Mouse (Mus musculus) embryonic facial prominence, embryonic 12.5 days (tissue): Measurements from ENCODE around the gene Atp2c2. TPM values are rescaled to one million over a fixed set of nuclear protein-coding genes. Genes with fewer than 3 reads are reported as not detected.

Source experiments
- ATAC-seq: fragments of 200-750 bp; cut with Nextera tagmentation; 2 replicates; pipeline ENCODE4 v1.8.0; 2017; ENCODE audit not compliant: insufficient number of reproducible peaks, insufficient read depth, low FRiP score, low TSS enrichment
- H3K27ac ChIP-seq: fragments of 300-500 bp; sonication (generic); 2 replicates; pipeline ENCODE4 v1.5.1; 2016; ENCODE audit warnings: mild to moderate bottlenecking
- H3K27me3 ChIP-seq: fragments of 300-500 bp; sonication (generic); 2 replicates; pipeline ENCODE4 v1.6.1; 2016; ENCODE audit warnings: mild to moderate bottlenecking, moderate library complexity
- H3K36me3 ChIP-seq: fragments of 300-500 bp; sonication (generic); 2 replicates; pipeline ENCODE4 v1.6.1; 2016; ENCODE audit warnings: mild to moderate bottlenecking
- H3K4me1 ChIP-seq: fragments of 300-500 bp; sonication (generic); 2 replicates; pipeline ENCODE4 v1.6.1; 2016
- H3K4me2 ChIP-seq: fragments of 300-500 bp; sonication (generic); replicated peaks from 2 replicates; pipeline ENCODE4 v1.6.1; 2016; ENCODE audit warnings: mild to moderate bottlenecking, moderate library complexity
- H3K4me3 ChIP-seq: fragments of 300-500 bp; sonication (generic); 2 replicates; pipeline ENCODE4 v1.5.1; 2016; ENCODE audit warnings: mild to moderate bottlenecking
- H3K9ac ChIP-seq: fragments of 300-500 bp; sonication (generic); 2 replicates; pipeline ENCODE4 v1.6.1; 2016; ENCODE audit warnings: mild to moderate bottlenecking, moderate library complexity
- H3K9me3 ChIP-seq: fragments of 300-500 bp; sonication (generic); 2 replicates; pipeline ENCODE4 v1.6.1; 2016; ENCODE audit warnings: mild to moderate bottlenecking, moderate library complexity
- WGBS: fragments of 180-500 bp; shearing (Covaris S2); methylation state at CpG from one replicate; pipeline ENCODE4 v1.1.7; 2016; 5-methylcytosine and 5-hydroxymethylcytosine counted together
- polyA plus RNA-seq: library from polyadenylated mRNA; unstranded; fragments of >200 nt; fragmentation: Nextera tagmentation; extraction: Ambion mirVana; gene quantifications from 2 replicates; pipeline ENCODE4 v1.2.1, GENCODE M21; 2016

Atp2c2 gene
- polyA plus RNA-seq, 1 experiment from 2014 or later, result 1.9 TPM

- H3K27ac ChIP-seq, result no peak overlapping the region
- ATAC-seq, result no peak
- H3K4me1 ChIP-seq, result 0 out of 2 replicates have a peak, but pooled peaks cover 3% of the 10 kb centered on the region
- no peak overlapping the region for H3K4me3 ChIP-seq
- WGBS, result 80% methylated on average over 11 of the region's 11 CpGs
- H3K9ac ChIP-seq, result no peak overlapping the region
- no peaks in the 10 kb centered on the region; the same call in 1 of the 2 replicates for H3K27me3 ChIP-seq
- H3K36me3 ChIP-seq, result no peaks in the 10 kb centered on the region
- no peaks in the 10 kb centered on the region for H3K9me3 ChIP-seq
- H3K4me2 ChIP-seq, result no peak overlapping the region
Observed at GRCm38 (mm10) chr8:119673976-119674555, 25.7 kb upstream of the Atp2c2 start.

DNA sequence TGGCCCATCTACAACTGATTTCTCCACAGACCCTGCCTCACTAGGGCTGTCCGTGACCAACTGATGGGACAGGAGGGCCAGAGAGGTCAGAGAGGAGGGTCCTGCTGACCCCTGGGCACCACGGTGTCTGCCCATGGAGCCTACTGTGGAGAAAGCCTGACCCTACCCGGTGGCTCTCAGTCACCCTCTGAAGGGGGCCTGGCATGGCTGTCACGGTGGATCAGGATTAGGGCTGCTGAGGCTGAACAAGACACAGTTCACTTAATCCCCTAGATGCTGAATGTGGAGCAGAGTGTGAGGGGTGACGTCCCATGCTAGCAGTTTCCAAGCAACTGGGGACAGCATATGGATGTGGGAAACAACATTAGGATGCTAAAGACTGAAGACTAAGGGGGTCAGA is 24.4 kb upstream of the Atp2c2 start:
- no peak overlapping the region for H3K27ac ChIP-seq
- 0 out of 2 replicates have a peak, but pooled peaks cover 3% of the 10 kb centered on the region for H3K4me1 ChIP-seq
- no peak for ATAC-seq
- no peak overlapping the region for H3K4me3 ChIP-seq
- no peak overlapping the region for H3K4me2 ChIP-seq
- no peaks in the 10 kb centered on the region; the same call in 1 of the 2 replicates for H3K27me3 ChIP-seq
- no peaks in the 10 kb centered on the region for H3K36me3 ChIP-seq
- H3K9me3 ChIP-seq, result no peaks in the 10 kb centered on the region
- WGBS, result 55% methylated on average over 5 of the region's 5 CpGs
- H3K9ac ChIP-seq, result no peak overlapping the region

DNA sequence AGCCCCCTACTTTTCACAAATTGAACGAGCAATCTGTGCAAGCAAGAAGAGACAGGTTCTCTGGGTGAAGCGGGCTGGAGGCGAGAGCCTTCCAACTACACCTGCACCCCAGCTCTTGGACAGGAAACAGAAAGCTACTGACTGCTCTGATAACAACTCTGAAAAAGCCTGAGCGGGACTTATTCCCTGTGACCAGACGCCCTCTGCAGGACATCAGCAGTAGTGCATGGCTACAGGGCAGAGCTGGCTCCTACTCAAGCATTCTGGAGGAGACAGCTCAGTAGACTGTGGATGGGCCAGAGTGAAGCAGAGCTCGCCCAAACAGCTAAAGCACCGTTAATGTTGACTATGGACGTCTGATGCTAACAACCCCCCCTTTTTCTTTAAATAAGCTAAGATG is 23.4 kb upstream of the Atp2c2 start:
- Histone ChIP-seq H3K27me3 (no peaks in the 10 kb centered on the region; the same call in 1 of the 2 replicates), H3K4me2 (no peak overlapping the region), H3K4me1 (0 out of 2 replicates have a peak, but pooled peaks cover 3% of the 10 kb centered on the region), H3K27ac (no peak overlapping the region), H3K4me3 (no peak overlapping the region), H3K36me3 (no peaks in the 10 kb centered on the region), H3K9ac (no peak overlapping the region), H3K9me3 (no peaks in the 10 kb centered on the region)
- 25% methylated on average over 8 of the region's 8 CpGs for whole genome bisulfite sequencing
- no peak for ATAC-seq

GRCm38 (mm10) chr8:119678138-119678843 is 21.5 kb upstream of the Atp2c2 start:
- Histone ChIP-seq H3K4me3 (peak overlapping the region; percentile 17; the same call in 1 of the 2 replicates), H3K4me1 (0 out of 2 replicates have a peak, but pooled peaks cover 3% of the 10 kb centered on the region), H3K27me3 (no peaks in the 10 kb centered on the region), H3K9me3 (no peaks in the 10 kb centered on the region), H3K4me2 (peak overlapping the region; percentile 37), H3K36me3 (no peaks in the 10 kb centered on the region), H3K27ac (no peak overlapping the region), H3K9ac (no peak overlapping the region)
- 6% methylated on average over 18 of the region's 18 CpGs for WGBS
- no peak for ATAC-seq

DNA sequence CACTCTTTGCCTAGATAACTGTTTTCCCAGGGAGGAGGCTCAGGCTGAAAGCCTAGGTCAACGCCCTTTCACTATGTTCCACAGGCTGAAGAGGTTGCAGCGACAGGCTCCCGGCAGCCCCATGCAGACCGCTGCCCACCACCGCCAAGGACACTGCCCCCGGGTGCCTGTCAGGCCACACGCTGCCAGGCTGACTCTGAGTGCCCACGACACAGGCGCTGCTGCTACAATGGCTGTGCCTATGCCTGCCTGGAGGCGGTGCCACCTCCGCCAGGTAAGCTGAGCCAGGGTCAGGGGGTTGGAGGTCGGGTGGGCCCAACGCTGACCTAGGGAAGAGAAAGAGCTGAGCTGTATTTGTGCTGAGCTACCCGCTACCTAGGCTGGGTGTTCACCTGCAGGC is 20.6 kb upstream of the Atp2c2 start:
- WGBS, result 65% methylated on average over 14 of the region's 14 CpGs
- ATAC-seq, result no peak
- Histone ChIP-seq H3K4me1 (0 out of 2 replicates have a peak, but pooled peaks cover 3% of the 10 kb centered on the region), H3K36me3 (no peaks in the 10 kb centered on the region), H3K27ac (no peak overlapping the region), H3K27me3 (no peaks in the 10 kb centered on the region), H3K4me2 (no peak overlapping the region), H3K9me3 (no peaks in the 10 kb centered on the region), H3K9ac (no peak overlapping the region), H3K4me3 (no peak overlapping the region)

DNA sequence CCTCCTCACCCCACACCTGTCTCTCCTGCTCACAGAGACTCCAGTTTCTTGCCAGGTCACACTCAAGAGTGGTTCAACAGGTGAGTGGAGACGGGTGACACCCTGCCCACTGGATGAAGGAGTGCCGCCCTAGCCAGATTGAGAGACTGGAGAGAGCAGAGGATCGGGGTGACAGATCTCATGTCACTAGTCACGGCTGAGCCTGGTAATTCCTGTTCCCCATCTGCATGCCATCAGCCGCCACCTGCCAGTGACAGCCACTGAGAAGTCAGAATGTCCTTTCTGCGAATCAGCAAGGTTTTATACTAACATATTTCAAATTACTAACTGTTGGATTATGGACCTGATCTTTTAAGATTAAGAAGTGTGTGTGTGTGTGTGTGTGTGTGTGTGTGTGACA is 9.2 kb upstream of the Atp2c2 start:
- Histone ChIP-seq H3K27me3 (no peaks in the 10 kb centered on the region), H3K4me1 (peaks cover 4% of the 10 kb centered on the region; the same call in 1 of the 2 replicates), H3K9ac (no peak overlapping the region), H3K4me2 (no peak overlapping the region), H3K9me3 (no peaks in the 10 kb centered on the region), H3K36me3 (no peaks in the 10 kb centered on the region), H3K4me3 (no peak overlapping the region), H3K27ac (no peak overlapping the region)
- WGBS, result 70% methylated on average over 6 of the region's 6 CpGs
- ATAC-seq, result no peak

GRCm38 (mm10) chr8:119691989-119692388 is 7.8 kb upstream of the Atp2c2 start:
- Histone ChIP-seq H3K9me3 (no peaks in the 10 kb centered on the region), H3K4me3 (no peak overlapping the region), H3K27ac (no peak overlapping the region), H3K9ac (no peak overlapping the region), H3K36me3 (no peaks in the 10 kb centered on the region), H3K4me2 (no peak overlapping the region), H3K27me3 (no peaks in the 10 kb centered on the region), H3K4me1 (peaks cover 4% of the 10 kb centered on the region; the same call in 1 of the 2 replicates)
- no peak for ATAC-seq
- WGBS, result 78% methylated on average over 4 of the region's 4 CpGs

DNA sequence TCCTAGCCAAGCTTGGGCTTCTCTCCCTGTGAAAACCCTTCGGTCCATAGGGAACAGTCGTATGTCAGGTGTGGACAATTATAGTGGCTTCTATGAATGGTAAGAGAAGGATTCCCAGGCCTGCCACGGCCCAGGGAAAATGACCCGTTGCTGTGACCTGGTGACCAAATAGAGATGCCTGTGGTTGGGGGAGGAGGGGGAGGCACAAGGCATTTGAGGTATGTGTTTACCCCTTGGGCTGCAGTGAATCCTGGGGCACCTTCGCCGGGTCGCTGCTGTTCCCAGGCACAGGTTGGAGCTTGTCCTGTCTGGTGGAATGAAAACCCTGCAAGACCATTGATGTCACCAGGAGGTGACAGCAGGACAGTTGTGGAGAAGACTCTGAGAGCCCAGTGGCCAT is 5.1 kb upstream of the Atp2c2 start:
- no peaks in the 10 kb centered on the region for H3K9me3 ChIP-seq
- H3K4me2 ChIP-seq, result no peak overlapping the region
- H3K36me3 ChIP-seq, result no peaks in the 10 kb centered on the region
- peaks cover 19% of the 10 kb centered on the region for H3K27me3 ChIP-seq
- WGBS, result 58% methylated on average over 7 of the region's 7 CpGs
- H3K4me3 ChIP-seq, result no peak overlapping the region
- no peak for ATAC-seq
- no peak overlapping the region for H3K9ac ChIP-seq
- H3K4me1 ChIP-seq, result peaks cover 5% of the 10 kb centered on the region; the same call in 1 of the 2 replicates
- no peak overlapping the region for H3K27ac ChIP-seq

DNA sequence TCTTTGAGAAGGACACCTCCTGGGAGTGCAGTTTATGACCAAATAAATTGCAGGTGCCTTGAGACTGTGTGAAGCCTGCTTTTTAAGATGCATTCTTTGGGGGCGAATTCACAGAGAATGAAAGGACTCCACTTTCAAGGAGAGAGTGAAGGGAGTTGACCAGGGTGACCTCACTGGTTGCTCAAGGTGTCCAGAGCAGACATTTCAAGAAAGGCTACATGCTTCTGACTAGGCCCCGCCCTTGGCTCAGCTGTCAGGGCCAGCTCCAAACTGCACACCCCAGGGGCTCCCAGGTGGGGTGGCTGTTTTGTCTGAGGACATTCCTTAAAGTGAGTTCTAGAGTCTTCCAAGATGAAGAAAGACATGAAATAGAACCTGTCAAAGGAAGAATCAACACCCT is 2.6 kb upstream of the Atp2c2 start:
- H3K9ac ChIP-seq, result no peak overlapping the region
- no peaks in the 10 kb centered on the region for H3K36me3 ChIP-seq
- peaks cover 41% of the 10 kb centered on the region for H3K27me3 ChIP-seq
- 85% methylated on average over 2 of the region's 2 CpGs for WGBS
- peaks cover 9% of the 10 kb centered on the region; the same call in 1 of the 2 replicates for H3K4me1 ChIP-seq
- H3K27ac ChIP-seq, result no peak overlapping the region
- ATAC-seq, result no peak
- no peaks in the 10 kb centered on the region for H3K9me3 ChIP-seq
- H3K4me3 ChIP-seq, result no peak overlapping the region
- H3K4me2 ChIP-seq, result no peak overlapping the region

- H3K4me1 ChIP-seq, result peaks cover 9% of the 10 kb centered on the region; the same call in 1 of the 2 replicates
- no peak overlapping the region for H3K9ac ChIP-seq
- H3K36me3 ChIP-seq, result no peaks in the 10 kb centered on the region
- WGBS, result under 1% methylated on average over 12 of the region's 12 CpGs
- H3K4me2 ChIP-seq, result peak overlapping the region; percentile 46
- ATAC-seq, result no peak
- H3K4me3 ChIP-seq, result no peak overlapping the region
- H3K27ac ChIP-seq, result no peak overlapping the region
- H3K27me3 ChIP-seq, result peaks cover 49% of the 10 kb centered on the region
- H3K9me3 ChIP-seq, result no peaks in the 10 kb centered on the region
Observed at GRCm38 (mm10) chr8:119698960-119699359, 849 bp upstream of the Atp2c2 start.

GRCm38 (mm10) chr8:119702965-119703364 is 3.2 kb downstream of the Atp2c2 start:
- Histone ChIP-seq H3K27me3 (peaks cover 48% of the 10 kb centered on the region), H3K9me3 (no peaks in the 10 kb centered on the region), H3K36me3 (no peaks in the 10 kb centered on the region), H3K27ac (no peak overlapping the region), H3K4me2 (no peak overlapping the region), H3K9ac (no peak overlapping the region), H3K4me1 (peaks cover 9% of the 10 kb centered on the region; the same call in 1 of the 2 replicates), H3K4me3 (no peak overlapping the region)
- no peak for ATAC-seq
- WGBS, result 65% methylated on average over 7 of the region's 7 CpGs

GRCm38 (mm10) chr8:119707146-119707545 is 7.3 kb downstream of the Atp2c2 start:
- Histone ChIP-seq H3K4me3 (no peak overlapping the region), H3K9ac (no peak overlapping the region), H3K36me3 (no peaks in the 10 kb centered on the region), H3K4me1 (no peaks in the 10 kb centered on the region), H3K4me2 (no peak overlapping the region), H3K27me3 (peaks cover 9% of the 10 kb centered on the region; the same call in 1 of the 2 replicates), H3K9me3 (no peaks in the 10 kb centered on the region), H3K27ac (no peak overlapping the region)
- 83% methylated on average over 9 of the region's 9 CpGs for WGBS
- no peak for ATAC-seq
